Mouse (Mus musculus) adrenal gland, adult 2 months (tissue): Measurements from ENCODE around the gene Tuba4a. TPM values are rescaled to one million over a fixed set of nuclear protein-coding genes. Genes with fewer than 3 reads are reported as not detected.
A peak's percentile ranks its signal among the peaks of the same experiment; 100 is the strongest.
"Not testable (repeated sequence)": the region's sequence is repeated elsewhere in the genome, so short reads cannot be mapped to it uniquely, and the experiment has no call there.

Source experiments
- DNase-seq: peaks from one replicate; pipeline ENCODE4 v3.0.0; 2021
- polyA plus RNA-seq: library from polyadenylated mRNA; depleted of rRNA; stranded (reverse); fragments of >200 nt; gene quantifications from 2 replicates; pipeline ENCODE4 v1.2.3, GENCODE M21; 2012
- total RNA-seq, 2 experiments: library from RNA; stranded (reverse); gene quantifications; 2 replicates each; pipeline ENCODE4 v1.2.3; 2021

Gene Tuba4a
- total and polyA plus RNA-seq, 3 experiments, result 10.8 to 73.0 (median 55.4) TPM

DNA sequence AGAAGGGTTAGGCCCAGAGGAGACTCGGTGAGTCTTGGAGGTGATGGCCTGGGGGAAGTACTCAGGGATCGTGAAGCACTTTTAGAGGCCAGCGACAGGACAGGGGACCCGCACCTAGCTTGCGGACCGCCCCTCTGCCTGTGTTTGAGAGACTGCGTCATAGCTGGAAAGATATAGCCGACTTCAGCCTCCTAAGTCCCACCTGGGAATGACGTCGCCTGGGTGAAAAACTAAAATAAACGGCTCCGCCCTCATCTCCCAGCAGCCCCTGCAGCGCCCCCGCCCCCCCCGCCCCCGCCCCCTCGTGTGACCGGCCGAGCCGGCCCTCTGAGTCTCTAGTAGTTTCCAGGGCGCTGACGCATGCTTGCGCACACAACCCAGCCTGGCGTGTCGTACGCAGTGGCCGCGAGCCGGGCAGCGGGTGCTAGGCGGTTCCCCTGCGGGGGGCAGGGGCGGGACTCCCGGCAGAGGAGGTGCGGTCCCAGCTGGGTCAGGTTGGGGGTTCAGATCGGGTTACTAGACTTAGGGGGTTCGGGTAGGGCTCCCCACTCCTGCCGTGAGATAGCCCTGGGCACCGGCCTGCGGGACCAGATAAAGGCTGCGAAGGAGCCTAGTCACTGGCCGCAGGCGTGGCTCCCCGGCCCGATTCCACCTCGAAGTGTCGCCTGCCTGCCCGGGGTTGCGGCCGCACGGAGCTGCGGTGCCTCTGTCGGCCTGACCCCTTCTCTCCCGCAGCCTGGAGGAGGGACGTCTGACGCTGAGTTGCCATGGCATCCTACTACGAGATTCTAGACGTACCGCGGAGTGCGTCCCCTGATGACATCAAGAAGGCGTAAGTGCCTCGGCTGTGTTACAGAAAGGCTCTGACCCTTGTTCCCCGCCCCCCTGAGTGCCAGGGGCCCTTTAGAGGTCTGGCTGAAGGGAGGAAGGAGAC is 16.7 kb upstream of the Tuba4a start, which contains the start of gene Dnajb2:
Dnajb2 (plus strand) TSS at position 290 of the 934 bp plus-strand sequence.
- peak; percentile 96 for DNase-seq

- DNase-seq, result peak; percentile 81
Observed at GRCm38 (mm10) chr1:75234606-75235005, 14.9 kb upstream of the Tuba4a start.

DNA sequence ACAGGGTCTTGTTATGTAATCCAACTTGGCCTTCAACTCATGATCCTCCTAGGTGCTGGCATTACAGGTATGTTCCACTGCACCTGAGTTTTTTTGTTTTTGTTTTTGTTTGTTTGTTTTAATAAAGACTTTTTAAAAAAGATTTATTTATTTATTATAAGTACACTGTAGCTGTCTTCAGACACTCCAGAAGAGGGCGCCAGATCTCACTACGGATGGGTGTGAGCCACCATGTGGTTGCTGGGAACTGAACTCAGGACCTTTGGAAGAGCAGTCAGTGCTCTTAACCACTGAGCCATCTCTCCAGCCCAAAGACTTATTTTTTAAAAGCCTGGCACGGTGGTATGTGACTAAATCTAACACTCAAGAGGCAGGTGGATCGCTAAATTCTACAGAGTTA is 12.8 kb upstream of the Tuba4a start:
- DNase-seq, result not testable (repeated sequence)

GRCm38 (mm10) chr1:75231664-75232152 is 12.0 kb upstream of the Tuba4a start, which contains the start of gene A630095N17Rik:
Gene A630095N17Rik, minus strand, starts transcription at chr1:75232102.
- DNase-seq, result no peak

DNA sequence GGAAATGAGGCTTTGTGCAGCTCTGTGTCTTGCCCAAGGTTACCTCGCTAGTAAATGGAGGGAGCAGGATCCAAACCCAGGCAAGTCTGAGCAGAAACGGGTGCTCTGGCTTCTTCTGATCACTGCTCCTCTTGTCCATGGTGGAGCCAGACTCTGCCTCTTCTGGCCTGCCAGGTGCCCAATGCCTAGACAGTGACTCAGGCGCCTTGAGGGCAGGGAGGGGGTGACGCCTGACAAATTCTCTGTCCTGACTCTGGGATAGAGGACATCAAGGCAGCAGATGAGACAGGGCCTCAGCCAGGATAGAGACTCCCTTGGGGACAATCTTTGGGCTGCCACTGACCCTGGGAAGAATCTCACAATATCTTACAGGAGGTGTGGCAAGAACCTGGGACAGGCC is 11.6 kb upstream of the Tuba4a start:
- no peak for DNase-seq

GRCm38 (mm10) chr1:75230335-75230994 is 10.8 kb upstream of the Tuba4a start:
- DNase-seq, result no peak

GRCm38 (mm10) chr1:75229158-75229557 is 9.5 kb upstream of the Tuba4a start:
- DNase-seq, result no peak

GRCm38 (mm10) chr1:75227653-75228052 is 8.0 kb upstream of the Tuba4a start:
- DNase-seq, result no peak

DNA sequence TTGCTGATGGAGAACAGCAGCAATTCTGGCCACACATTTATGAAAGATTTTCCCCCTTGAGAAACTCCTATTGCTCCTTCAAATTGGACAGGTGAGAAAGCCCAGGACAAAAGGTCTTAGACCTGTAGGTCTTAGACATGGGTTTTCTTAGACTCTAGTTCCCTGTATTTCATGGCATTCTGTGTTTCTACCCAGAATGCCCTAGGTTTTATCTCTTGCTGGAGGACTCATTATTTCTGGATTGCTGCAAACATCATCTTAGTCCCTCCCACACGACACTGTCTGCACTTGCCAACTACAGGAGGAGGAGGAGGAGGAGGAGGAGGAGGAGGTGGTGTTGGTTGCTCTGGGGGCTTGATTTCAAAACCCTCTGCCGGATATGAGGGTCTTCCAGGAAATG is 6.5 kb upstream of the Tuba4a start:
- DNase-seq, result no peak

GRCm38 (mm10) chr1:75225473-75225872 is 5.8 kb upstream of the Tuba4a start:
- DNase-seq, result no peak

DNA sequence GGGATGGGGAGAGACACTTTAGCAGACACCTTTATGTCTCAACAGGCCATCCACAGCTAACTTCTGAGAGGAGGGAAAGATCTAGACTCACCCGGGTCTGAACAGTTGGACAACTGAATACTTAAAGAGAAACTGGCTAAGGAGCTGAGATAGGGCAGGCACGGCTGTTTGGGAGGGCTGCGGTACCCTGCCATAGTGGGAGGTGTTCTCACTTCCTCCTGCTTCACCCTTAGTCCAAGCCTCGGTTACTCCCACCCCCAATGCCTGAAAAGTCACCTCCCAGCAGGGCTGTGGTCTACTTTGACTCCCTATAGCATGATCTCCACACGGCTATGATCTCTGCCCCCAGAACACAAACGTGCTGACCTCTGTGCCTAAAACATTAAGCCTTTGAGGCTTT is 3.9 kb upstream of the Tuba4a start:
- no peak for DNase-seq

GRCm38 (mm10) chr1:75222926-75223325 is 3.3 kb upstream of the Tuba4a start:
- no peak for DNase-seq

DNA sequence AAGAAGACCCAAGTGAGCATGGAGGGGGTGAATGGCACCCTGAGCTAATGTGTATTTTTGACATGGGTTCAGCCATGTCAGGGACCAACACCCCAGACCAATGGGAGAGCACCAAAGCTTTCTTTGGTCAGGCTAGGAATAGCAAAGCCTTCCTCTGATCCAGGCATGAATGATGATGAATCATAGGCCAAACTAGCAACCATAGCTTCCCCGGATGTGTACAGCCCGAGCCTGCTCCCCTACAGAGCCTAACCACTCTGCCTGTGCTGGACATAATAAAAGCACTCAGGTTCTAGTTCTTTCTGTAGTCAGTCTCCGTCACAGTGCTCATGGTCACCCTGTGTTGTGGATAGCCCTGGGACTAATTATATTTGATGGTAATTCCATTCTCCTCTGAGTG is 1.9 kb upstream of the Tuba4a start:
- no peak for DNase-seq

GRCm38 (mm10) chr1:75219078-75219477 is 587 bp downstream of the Tuba4a start:
- peak; percentile 91 for DNase-seq

GRCm38 (mm10) chr1:75218227-75219001 is 1.3 kb downstream of the Tuba4a start:
- peak; percentile 59 for DNase-seq

GRCm38 (mm10) chr1:75217893-75218226 is 1.8 kb downstream of the Tuba4a start:
- no peak for DNase-seq

GRCm38 (mm10) chr1:75216797-75217585 is 2.7 kb downstream of the Tuba4a start:
- no peak for DNase-seq

- DNase-seq, result no peak
Observed at GRCm38 (mm10) chr1:75215785-75216184, 3.9 kb downstream of the Tuba4a start.

DNA sequence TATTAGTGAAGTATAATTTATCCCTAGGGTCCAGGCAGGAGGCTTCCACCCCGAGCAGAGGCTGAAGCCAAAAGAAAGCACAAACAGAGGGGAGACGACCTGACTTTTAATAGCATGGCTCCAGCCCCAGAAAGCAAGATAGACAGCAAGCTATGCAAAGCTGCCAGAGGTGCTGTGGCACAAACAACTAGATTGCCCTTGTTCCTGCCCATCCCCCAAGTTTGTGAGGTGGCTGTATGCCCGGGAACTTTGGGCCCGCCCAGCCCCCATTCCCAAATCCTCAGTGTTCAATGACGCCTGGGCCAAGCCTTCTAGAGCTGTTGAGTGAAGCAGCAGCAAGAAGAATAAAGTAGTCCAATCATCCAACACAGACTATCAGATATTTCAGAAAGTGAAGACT is 4.8 kb downstream of the Tuba4a start:
- peak; percentile 50 for DNase-seq

DNA sequence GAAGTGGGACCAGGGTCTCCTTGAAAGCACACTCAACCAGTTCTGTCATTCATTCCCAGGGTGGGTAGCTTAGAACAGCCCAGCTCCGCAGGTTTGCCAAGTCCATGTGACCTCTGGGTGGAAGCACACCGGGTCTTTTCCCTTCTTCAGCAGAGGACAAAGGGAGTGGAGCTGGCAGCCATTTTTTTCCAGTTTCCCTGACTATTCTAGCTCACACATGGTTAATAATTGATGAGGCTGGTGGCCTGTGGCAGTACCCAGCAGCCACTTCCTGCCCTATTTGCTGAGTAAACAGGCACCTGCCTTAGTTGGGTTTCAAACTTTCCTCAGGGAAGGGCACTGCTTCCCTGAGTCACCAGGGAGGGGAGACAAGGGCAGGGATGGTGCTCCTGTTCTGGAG is 5.2 kb downstream of the Tuba4a start:
- DNase-seq, result no peak

GRCm38 (mm10) chr1:75213096-75213495 is 6.6 kb downstream of the Tuba4a start:
- DNase-seq, result no peak
